Mouse (Mus musculus) G1E (cell line): ENCODE results near the gene Igf1. TPM values are rescaled to one million over a fixed set of nuclear protein-coding genes. Genes with fewer than 3 reads are reported as not detected.

ENCODE experiments used
- ATAC-seq: 2 replicates; pipeline ENCODE4 v1.8.0; 2016; ENCODE audit warnings: mild to moderate bottlenecking; ENCODE audit not compliant: insufficient number of reproducible peaks, poor library complexity, low FRiP score, severe bottlenecking; ENCODE audit errors: extremely low read depth
- DNase-seq: peaks from one replicate; pipeline ENCODE4 v3.0.0; 2012; ENCODE audit warnings: low spot score
- H3K27me3 ChIP-seq: 2 replicates; pipeline ENCODE4 v1.6.1; 2012; ENCODE audit warnings: mild to moderate bottlenecking, low read length, inconsistent platforms; ENCODE audit not compliant: insufficient read depth
- H3K36me3 ChIP-seq: replicated peaks from 2 replicates; pipeline ENCODE3; 2012; ENCODE audit warnings: mild to moderate bottlenecking, inconsistent platforms
- H3K4me1 ChIP-seq: 2 replicates; pipeline ENCODE4 v1.6.1; 2012; ENCODE audit warnings: low read depth, low read length, inconsistent platforms, mixed read lengths; ENCODE audit not compliant: insufficient read depth
- H3K4me3 ChIP-seq: 2 replicates; pipeline ENCODE4 v1.5.1; 2012; ENCODE audit warnings: low read depth, mild to moderate bottlenecking, inconsistent platforms, low read length, moderate library complexity, mixed read lengths
- H3K9me3 ChIP-seq: replicated peaks from 2 replicates; pipeline ENCODE4 v1.6.1; 2012; ENCODE audit warnings: inconsistent platforms
- CTCF ChIP-seq: IDR thresholded peaks from 2 replicates; pipeline ENCODE4 v1.5.1; 2012; ENCODE audit warnings: low read depth, low read length, inconsistent platforms, mixed read lengths
- GATA1 ChIP-seq: IDR thresholded peaks from 2 replicates; pipeline ENCODE4 v1.6.1; 2012; ENCODE audit warnings: borderline replicate concordance, low read length, inconsistent platforms, mixed read lengths
- GATA2 ChIP-seq: IDR thresholded peaks from 2 replicates; pipeline ENCODE4 v1.6.1; 2012; ENCODE audit warnings: low read depth, low read length, inconsistent platforms, borderline replicate concordance
- POLR2AphosphoS5 ChIP-seq: IDR thresholded peaks from 2 replicates; pipeline ENCODE4 v1.6.1; 2012; ENCODE audit warnings: low read depth, low read length, inconsistent platforms; ENCODE audit not compliant: insufficient replicate concordance
- TAL1 ChIP-seq: conservative IDR thresholded peaks from 2 replicates; pipeline ENCODE4 v1.6.1; 2012; ENCODE audit warnings: low read depth, low read length, inconsistent platforms, mixed read lengths
- polyA plus RNA-seq: library from polyadenylated mRNA; stranded (reverse); fragments of >175 nt; gene quantifications from 2 replicates; pipeline ENCODE4 v1.2.3, GENCODE M21; 2012
- total RNA-seq, 2 experiments: library from RNA; stranded (forward) in 1 of 2; stranded (reverse) in 1 of 2; fragments of 200-1000 nt in 1 of 2; fragments of >200 nt in 1 of 2; fragmentation: Nextera tagmentation in 1 of 2; gene quantifications; 2 replicates each; pipeline ENCODE4 v1.2.3; 2014 to 2017

Gene Igf1
- total and polyA plus RNA-seq, 3 experiments = 0.01 to 0.27 TPM; not detected in 1

DNA sequence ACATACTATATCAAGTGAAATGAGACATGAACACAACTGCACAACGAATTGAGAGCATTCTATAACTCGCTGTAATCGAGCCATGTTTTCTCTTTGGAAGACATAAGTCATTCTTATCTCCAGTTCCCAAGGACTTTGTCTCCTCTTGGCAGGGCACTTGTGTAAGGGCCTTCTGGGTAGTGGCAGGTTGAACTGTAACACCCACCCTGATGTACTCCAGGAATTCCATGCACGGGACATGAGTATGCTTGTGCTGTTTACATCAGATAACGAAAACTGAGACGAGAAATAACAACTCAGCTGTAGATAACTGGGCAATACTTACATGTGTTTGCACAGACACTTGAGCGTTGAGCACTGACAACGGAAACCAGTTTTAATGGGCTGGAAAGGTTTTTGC, 8.4 kb downstream of the Igf1 start:
- no peaks in the 10 kb centered on the region for H3K9me3 ChIP-seq
- no peaks in the 10 kb centered on the region for H3K36me3 ChIP-seq
- TF ChIP-seq TAL1 (no peak), CTCF (no peak), GATA2 (no peak), GATA1 (no peak), POLR2AphosphoS5 (no peak)
- no peaks in the 10 kb centered on the region for H3K27me3 ChIP-seq
- ATAC-seq (no peak), DNase-seq (no peak)
- no peaks in the 10 kb centered on the region for H3K4me1 ChIP-seq
- H3K4me3 ChIP-seq = no peak overlapping the region

DNA sequence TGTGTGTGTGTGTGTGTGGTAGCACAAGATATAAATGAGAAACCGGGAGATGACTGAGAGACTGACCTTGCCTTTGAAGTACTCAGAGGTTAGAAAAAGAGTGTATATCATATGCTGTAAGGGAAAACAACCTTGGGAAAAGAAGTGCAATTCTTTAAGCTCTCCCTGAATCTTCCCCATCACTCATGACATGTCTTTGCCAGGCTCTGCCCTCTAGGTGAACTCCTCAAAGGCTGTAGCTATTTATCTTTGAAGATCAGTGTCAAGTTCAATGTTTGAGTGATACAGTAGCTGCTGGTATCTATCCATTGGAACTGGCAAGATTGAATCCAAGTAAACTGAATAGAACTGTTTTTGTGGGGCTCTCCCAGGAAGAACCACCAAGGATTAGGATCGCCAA, 9.2 kb downstream of the Igf1 start:
- ATAC-seq = no peak

DNA sequence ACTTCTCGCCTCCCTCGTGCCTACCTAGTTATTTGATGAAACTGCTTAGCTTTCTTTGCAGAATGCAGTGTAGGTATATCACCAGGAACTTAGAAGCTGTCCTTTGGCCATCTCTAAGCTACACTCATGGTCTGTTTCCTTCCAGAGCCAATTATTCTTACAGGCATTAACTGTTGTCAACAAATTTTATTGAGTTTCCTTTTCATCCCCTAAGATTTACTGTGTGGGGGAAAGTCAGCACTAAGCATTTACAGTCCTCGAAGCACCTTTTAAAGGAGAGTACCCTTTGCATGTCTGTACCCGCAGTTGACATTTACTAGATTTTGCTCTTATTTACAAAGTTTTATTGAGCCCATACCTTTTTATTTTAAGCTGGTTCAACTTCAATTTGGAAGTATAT, 9.6 kb downstream of the Igf1 start:
- Histone ChIP-seq H3K27me3 (no peaks in the 10 kb centered on the region), H3K4me3 (no peak overlapping the region), H3K4me1 (no peaks in the 10 kb centered on the region), H3K9me3 (no peaks in the 10 kb centered on the region), H3K36me3 (no peaks in the 10 kb centered on the region)
- TF ChIP-seq CTCF (no peak), TAL1 (no peak), POLR2AphosphoS5 (no peak)
- ATAC-seq (no peak), DNase-seq (no peak)

More for the DNA sequence above, 9.2 kb downstream of the Igf1 start:
- H3K9me3 ChIP-seq = no peaks in the 10 kb centered on the region
- H3K4me3 ChIP-seq = no peak overlapping the region
- TF ChIP-seq TAL1 = no peak
- no peak for TF ChIP-seq POLR2AphosphoS5
- TF ChIP-seq GATA2 = no peak
- no peak for TF ChIP-seq CTCF
- TF ChIP-seq GATA1 = no peak
- DNase-seq = no peak
- no peaks in the 10 kb centered on the region for H3K27me3 ChIP-seq
- H3K4me1 ChIP-seq = no peaks in the 10 kb centered on the region
- H3K36me3 ChIP-seq = no peaks in the 10 kb centered on the region

DNA sequence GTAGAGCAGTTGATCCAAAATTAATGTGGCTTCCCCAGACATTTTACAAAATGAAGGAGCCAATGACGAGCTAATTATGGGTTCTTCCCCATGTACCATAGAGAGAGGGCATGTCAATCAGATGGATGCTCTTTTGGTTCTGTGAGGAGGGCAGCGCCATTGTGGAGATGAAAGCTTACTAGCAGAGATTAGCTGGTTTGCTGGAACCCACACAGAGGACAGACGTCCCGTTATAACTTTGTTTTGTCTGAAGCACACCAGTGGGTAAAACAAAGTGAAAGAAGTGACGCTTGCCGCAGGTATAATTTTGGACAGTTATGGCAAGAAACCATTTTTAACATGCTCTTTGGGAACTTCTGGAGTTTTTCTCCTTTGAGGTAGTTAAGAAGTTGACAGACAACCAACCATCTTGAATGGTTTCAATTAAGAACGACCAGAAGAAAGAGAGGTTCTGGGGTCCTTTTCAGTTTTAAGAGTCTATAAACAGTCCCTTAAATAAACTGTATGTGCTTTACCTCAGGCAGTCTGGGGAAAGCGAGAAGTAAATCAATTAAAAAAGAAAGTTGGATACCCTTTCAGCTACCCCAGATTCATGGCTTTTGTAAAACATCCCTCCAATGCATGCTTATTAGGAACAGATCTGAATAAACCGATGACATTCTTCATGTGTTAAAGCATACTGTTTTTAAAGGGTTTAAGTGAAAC, 10.4 kb downstream of the Igf1 start:
- Histone ChIP-seq H3K27me3 (no peaks in the 10 kb centered on the region), H3K36me3 (no peaks in the 10 kb centered on the region), H3K4me3 (no peak overlapping the region), H3K4me1 (no peaks in the 10 kb centered on the region), H3K9me3 (no peaks in the 10 kb centered on the region)
- no peak for TF ChIP-seq CTCF
- no peak for TF ChIP-seq GATA2
- no peak for TF ChIP-seq POLR2AphosphoS5
- TF ChIP-seq TAL1 = no peak
- DNase-seq = no peak
- ATAC-seq = no peak

DNA sequence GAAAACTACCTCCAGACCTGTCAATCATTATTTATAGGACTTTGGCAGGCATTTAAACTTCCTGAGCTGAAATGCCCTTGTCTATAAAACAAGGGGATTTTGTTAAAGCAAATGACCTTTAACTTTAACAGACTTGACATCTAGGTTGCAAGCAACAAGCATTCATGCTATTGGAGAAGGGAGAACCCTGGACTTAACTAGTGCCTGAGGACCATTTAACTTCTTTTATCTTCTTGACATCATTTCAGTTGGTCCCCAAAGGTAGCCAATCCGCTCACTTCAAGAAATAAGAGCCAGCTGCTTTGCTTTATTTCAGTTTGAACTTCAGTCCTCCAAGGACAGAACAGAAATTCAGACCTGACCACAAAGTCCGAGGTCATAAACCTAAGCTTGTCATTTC, 11.1 kb downstream of the Igf1 start:
- no peak for TF ChIP-seq GATA2
- no peaks in the 10 kb centered on the region for H3K9me3 ChIP-seq
- H3K4me1 ChIP-seq = no peaks in the 10 kb centered on the region
- DNase-seq (no peak), ATAC-seq (no peak)
- H3K27me3 ChIP-seq = no peaks in the 10 kb centered on the region
- no peaks in the 10 kb centered on the region for H3K36me3 ChIP-seq
- H3K4me3 ChIP-seq = no peak overlapping the region

DNA sequence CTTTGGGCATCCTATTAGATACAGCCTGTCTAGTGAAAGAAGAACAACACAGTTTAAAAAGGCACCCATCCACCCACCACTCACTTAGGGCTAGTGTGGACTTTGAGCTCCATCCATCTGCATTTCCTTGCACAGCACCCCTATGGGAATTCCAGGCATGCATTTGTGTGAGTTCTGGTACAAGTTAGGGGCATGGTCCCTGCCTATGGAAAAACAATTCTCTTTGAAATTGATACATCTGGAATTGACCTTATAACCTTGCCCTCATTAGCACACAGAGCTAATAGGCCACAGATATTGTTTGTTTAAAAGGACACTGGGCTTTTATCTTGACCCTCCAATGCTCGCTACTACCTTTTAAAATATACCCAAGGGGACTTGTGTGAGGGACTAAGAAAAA, 11.6 kb downstream of the Igf1 start:
- DNase-seq (no peak), ATAC-seq (no peak)
- no peaks in the 10 kb centered on the region for H3K9me3 ChIP-seq
- H3K36me3 ChIP-seq = no peaks in the 10 kb centered on the region
- TF ChIP-seq CTCF (no peak), TAL1 (no peak), GATA2 (no peak), GATA1 (no peak), POLR2AphosphoS5 (no peak)
- no peak overlapping the region for H3K4me3 ChIP-seq
- no peaks in the 10 kb centered on the region for H3K27me3 ChIP-seq
- H3K4me1 ChIP-seq = no peaks in the 10 kb centered on the region

DNA sequence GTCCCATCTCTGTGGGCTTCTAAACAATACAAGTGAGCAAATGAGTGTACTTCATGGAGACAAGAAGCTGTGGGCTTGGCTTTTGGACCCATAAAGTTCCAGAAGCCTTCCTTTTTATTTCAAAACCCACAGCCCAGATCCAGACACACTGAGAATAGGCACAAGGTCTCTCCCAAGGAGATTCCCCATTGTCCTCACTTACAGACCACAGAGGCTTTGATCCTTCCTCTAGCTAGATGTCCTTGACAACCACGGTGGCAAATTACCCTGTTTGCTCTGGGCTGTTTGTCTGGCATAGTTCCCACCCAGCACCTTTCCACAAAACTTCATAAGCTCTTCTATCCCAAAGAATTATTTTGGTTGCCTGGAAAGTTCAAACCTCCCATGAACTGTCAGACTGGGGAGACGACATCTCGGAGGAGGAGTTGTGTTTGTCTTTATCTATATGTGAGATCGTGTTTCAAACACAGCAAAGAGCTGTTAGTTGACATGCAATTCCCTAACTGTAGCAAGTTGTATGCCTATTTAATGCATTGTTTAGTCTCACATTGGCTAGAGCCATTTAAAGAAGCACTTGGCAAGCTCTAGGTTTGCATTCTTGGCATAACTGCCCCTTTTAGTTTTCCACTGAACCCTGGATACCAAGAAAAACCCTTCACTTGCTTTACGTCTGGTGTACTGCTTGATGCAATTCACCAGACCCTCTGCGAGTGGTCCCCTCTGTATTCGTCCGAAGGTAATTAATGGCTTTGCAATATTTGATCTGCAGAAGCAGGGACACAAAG, 14.0 kb downstream of the Igf1 start:
- ATAC-seq = no peak
- no peak for DNase-seq

More for the DNA sequence above, 14.0 kb downstream of the Igf1 start:
- Histone ChIP-seq H3K27me3 (no peaks in the 10 kb centered on the region), H3K4me3 (no peak overlapping the region), H3K9me3 (no peaks in the 10 kb centered on the region), H3K4me1 (no peaks in the 10 kb centered on the region), H3K36me3 (no peaks in the 10 kb centered on the region)
- TF ChIP-seq TAL1 (no peak), GATA2 (no peak), GATA1 (no peak), POLR2AphosphoS5 (no peak), CTCF (no peak)
